Mouse (Mus musculus) limb, embryonic 14.5 days (tissue): ENCODE measurements around the gene Golga5. TPM values are rescaled to one million over a fixed set of nuclear protein-coding genes. Genes with fewer than 3 reads are reported as not detected.

Source experiments
- ATAC-seq: fragments of 200-750 bp; cut with Nextera tagmentation; 2 replicates; pipeline ENCODE4 v1.8.0; 2017; ENCODE audit warnings: low read depth, moderate number of reproducible peaks, moderate TSS enrichment; ENCODE audit not compliant: low FRiP score
- DNase-seq: peaks from one replicate; pipeline ENCODE4 v3.0.0-alpha.2; 2015; ENCODE audit warnings: low spot score
- H3K27ac ChIP-seq: fragments of 300-500 bp; sonication (generic); replicated peaks from 2 replicates; pipeline ENCODE4 v1.5.1; 2014; ENCODE audit warnings: low read depth, mild to moderate bottlenecking, low read length, moderate library complexity, mixed read lengths
- H3K27me3 ChIP-seq: fragments of 300-500 bp; sonication (generic); 2 replicates; pipeline ENCODE4 v1.6.1; 2014; ENCODE audit warnings: low read length, mixed read lengths; ENCODE audit not compliant: control insufficient read depth, insufficient read depth
- H3K36me3 ChIP-seq: fragments of 300-500 bp; sonication (generic); 2 replicates; pipeline ENCODE4 v1.6.1; 2014; ENCODE audit warnings: mild to moderate bottlenecking, low read length, moderate library complexity, mixed read lengths; ENCODE audit not compliant: control insufficient read depth, insufficient read depth
- H3K4me1 ChIP-seq: fragments of 300-500 bp; sonication (generic); 2 replicates; pipeline ENCODE4 v1.6.1; 2014; ENCODE audit warnings: antibody characterized with exemption, low read length, mixed read lengths; ENCODE audit not compliant: control insufficient read depth, insufficient read depth
- H3K4me2 ChIP-seq: fragments of 300-500 bp; sonication (generic); replicated peaks from 2 replicates; pipeline ENCODE4 v1.6.1; 2014; ENCODE audit warnings: low read depth, mild to moderate bottlenecking, low read length, moderate library complexity; ENCODE audit not compliant: severe bottlenecking
- H3K4me3 ChIP-seq: fragments of 300-500 bp; sonication (generic); replicated peaks from 2 replicates; pipeline ENCODE4 v1.5.1; 2014; ENCODE audit warnings: low read length
- H3K9ac ChIP-seq: fragments of 300-500 bp; sonication (generic); 2 replicates; pipeline ENCODE4 v1.6.1; 2014; ENCODE audit warnings: mild to moderate bottlenecking, low read depth, low read length, moderate library complexity; ENCODE audit not compliant: severe bottlenecking
- H3K9me3 ChIP-seq: fragments of 300-500 bp; sonication (generic); 2 replicates; pipeline ENCODE4 v1.6.1; 2016; ENCODE audit warnings: low read length; ENCODE audit not compliant: control insufficient read depth
- POLR2A ChIP-seq: fragments of 200-500 bp; IDR thresholded peaks from 2 replicates; pipeline ENCODE4 v1.8.0; 2012; ENCODE audit warnings: inconsistent platforms, mild to moderate bottlenecking, moderate library complexity, borderline replicate concordance; ENCODE audit not compliant: insufficient read depth, insufficient read length; ENCODE audit errors: extremely low read depth
- WGBS: fragments of 180-500 bp; shearing (Covaris S2); extraction: QIAGEN DNeasy Blood & Tissue Kit; methylation state at CpG from one replicate; pipeline ENCODE4 v1.1.7; 2014; 5-methylcytosine and 5-hydroxymethylcytosine counted together
- polyA plus RNA-seq, 2 experiments: library from polyadenylated mRNA; depleted of rRNA in 1 of 2; stranded (reverse) in 1 of 2; unstranded in 1 of 2; fragments of >200 nt; fragmentation: Nextera tagmentation in 1 of 2; extraction: Ambion mirVana in 1 of 2; gene quantifications; 2 replicates each; pipeline versions ENCODE4 v1.2.1 to v1.2.3; 2012 to 2014

Golga5 gene
- polyA plus RNA-seq, 2 experiments = 34.9 to 42.3 TPM

GRCm38 (mm10) chr12:102438983-102439631, 29.8 kb upstream of the Golga5 start:
- Histone ChIP-seq H3K36me3 (no peaks in the 10 kb centered on the region), H3K27ac (peak overlapping the region; percentile 16; the same call in 1 of the 2 replicates), H3K4me1 (peaks cover 7% of the 10 kb centered on the region; the same call in 1 of the 2 replicates), H3K9me3 (no peaks in the 10 kb centered on the region), H3K27me3 (no peaks in the 10 kb centered on the region), H3K4me3 (peak overlapping the region; percentile 54), H3K9ac (peak overlapping the region; percentile 59), H3K4me2 (peak overlapping the region; percentile 55)
- TF ChIP-seq POLR2A = 0 out of 2 replicates have a peak, but pooled peaks have one; percentile 38
- ATAC-seq (peak; percentile 48), DNase-seq (no peak)
- 2% methylated on average over 20 of the region's 20 CpGs for WGBS

GRCm38 (mm10) chr12:102439632-102440023, 29.3 kb upstream of the Golga5 start, which contains the start of gene Lgmn:
Gene Lgmn, minus strand, starts transcription at chr12:102439813.
- DNase-seq = peak; percentile 98
- Histone ChIP-seq H3K9ac (peak within 1 kb of the TSS; percentile 59), H3K27ac (peak within 1 kb of the TSS; percentile 27; the same call in 1 of the 2 replicates), H3K4me3 (peak within 1 kb of the TSS; percentile 54), H3K27me3 (no peaks in the 10 kb centered on the region), H3K4me2 (peak within 1 kb of the TSS; percentile 55), H3K9me3 (no peaks in the 10 kb centered on the region), H3K4me1 (peaks cover 7% of the 10 kb centered on the region; the same call in 1 of the 2 replicates), H3K36me3 (no peaks in the 10 kb centered on the region)
- no peak for TF ChIP-seq POLR2A
- ATAC-seq = peak; percentile 99
- WGBS = 0% methylated on average over 28 of the region's 28 CpGs

DNA sequence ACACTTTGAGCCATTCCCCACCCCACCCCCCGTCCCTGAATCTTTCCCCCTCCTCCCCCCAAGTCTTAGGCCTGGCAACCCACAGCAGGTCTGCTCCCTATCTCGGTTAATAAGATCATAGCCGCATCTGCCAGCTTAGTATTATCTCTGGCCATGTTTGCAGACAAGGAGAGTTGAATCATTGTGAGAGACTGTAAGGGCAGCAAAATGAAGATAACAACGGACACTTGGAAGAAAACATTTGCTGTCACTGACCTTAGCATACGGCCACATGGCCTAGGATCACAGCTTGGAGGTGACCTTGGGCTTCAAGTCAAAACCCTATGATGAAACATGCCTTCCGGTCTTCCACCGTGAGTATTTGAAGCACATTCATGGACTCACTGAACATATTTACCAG, 28.4 kb upstream of the Golga5 start:
- DNase-seq = no peak
- no peak for ATAC-seq
- no peak overlapping the region for H3K27ac ChIP-seq
- H3K4me3 ChIP-seq = no peak overlapping the region
- TF ChIP-seq POLR2A = no peak
- no peaks in the 10 kb centered on the region for H3K36me3 ChIP-seq
- WGBS = 87% methylated on average over 7 of the region's 7 CpGs
- peaks cover 7% of the 10 kb centered on the region; the same call in 1 of the 2 replicates for H3K4me1 ChIP-seq
- no peak overlapping the region for H3K4me2 ChIP-seq
- no peaks in the 10 kb centered on the region for H3K27me3 ChIP-seq
- H3K9ac ChIP-seq = no peak overlapping the region
- no peaks in the 10 kb centered on the region for H3K9me3 ChIP-seq

- Histone ChIP-seq H3K4me2 (no peak overlapping the region), H3K4me1 (peaks cover 7% of the 10 kb centered on the region; the same call in 1 of the 2 replicates), H3K9ac (no peak overlapping the region), H3K36me3 (no peaks in the 10 kb centered on the region), H3K27me3 (no peaks in the 10 kb centered on the region), H3K9me3 (no peaks in the 10 kb centered on the region), H3K27ac (no peak overlapping the region), H3K4me3 (no peak overlapping the region)
- WGBS = 50% methylated on average over 6 of the region's 6 CpGs
- no peak for DNase-seq
- TF ChIP-seq POLR2A = no peak
- ATAC-seq = no peak
Observed at GRCm38 (mm10) chr12:102441141-102441540, 27.8 kb upstream of the Golga5 start.

- no peak for DNase-seq
- WGBS = 92% methylated on average over 15 of the region's 15 CpGs
- Histone ChIP-seq H3K9ac (no peak overlapping the region), H3K4me3 (no peak overlapping the region), H3K27ac (no peak overlapping the region), H3K27me3 (no peaks in the 10 kb centered on the region), H3K4me1 (peaks cover 7% of the 10 kb centered on the region; the same call in 1 of the 2 replicates), H3K4me2 (no peak overlapping the region), H3K36me3 (no peaks in the 10 kb centered on the region), H3K9me3 (no peaks in the 10 kb centered on the region)
- ATAC-seq = no peak
- no peak for TF ChIP-seq POLR2A
Observed at GRCm38 (mm10) chr12:102442639-102443038, 26.3 kb upstream of the Golga5 start.
